In the genomic region with DNA sequence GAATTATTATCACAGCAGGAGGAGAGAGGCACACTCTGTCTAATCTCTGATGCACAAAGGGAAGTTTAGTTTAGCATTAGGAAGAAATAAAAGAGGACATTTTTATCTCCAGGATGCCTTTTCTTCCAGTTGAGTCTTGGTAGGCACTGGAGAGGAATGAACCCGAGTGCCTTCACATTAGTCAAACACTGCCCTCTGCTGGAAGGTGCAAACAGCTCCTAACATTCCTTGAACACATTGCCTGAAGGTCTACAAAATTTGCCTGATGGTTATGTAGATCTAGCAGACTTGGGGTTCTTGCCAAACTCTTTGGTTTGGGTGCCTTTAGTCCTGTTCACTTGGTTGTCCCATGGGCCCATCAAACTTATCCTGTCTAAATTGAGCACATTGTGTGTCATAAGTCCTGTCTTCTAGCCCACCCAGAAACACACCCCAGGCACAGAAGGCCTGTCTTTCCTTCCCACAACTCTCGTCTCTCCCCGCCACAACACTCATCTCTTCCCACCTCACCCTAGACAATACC, we compare ENCODE assay signal across 9 mouse cellular contexts.
DNase-seq lines count a peak whose midpoint lies in the region; ATAC-seq and TF ChIP-seq lines count a peak whose summit lies in the region.
"Had no signal": no experiment of that assay in that cellular context is flagged by ENCODE, and none has a peak within 500 bp of the region (broad histone marks: within the 10 kb centered on the region; RNA-seq: fewer than 3 reads in every experiment).

No protein-coding gene starts in this region.

- no peak overlapping the region for H3K27ac ChIP-seq in hindbrain, postnatal 0 days
- H3K27ac ChIP-seq in hindbrain, embryonic 16.5 days (ENCODE audit: low read depth, low read length), result no peak overlapping the region
- H3K27ac ChIP-seq in midbrain, embryonic 16.5 days (ENCODE audit: low read length), result no peak overlapping the region
- H3K27ac ChIP-seq in hindbrain, embryonic 10.5 days, result no peak overlapping the region
- H3K27ac ChIP-seq: limb, embryonic 12.5 days had no signal

- no peaks in the 10 kb centered on the region for H3K9me3 ChIP-seq in hindbrain, postnatal 0 days (ENCODE audit: low read length)
- H3K9me3 ChIP-seq in hindbrain, embryonic 16.5 days (ENCODE audit: control insufficient read depth, low read length), result no peaks in the 10 kb centered on the region; the same call in 1 of the 2 replicates
- H3K9me3 ChIP-seq in G1E (replicated peaks), result no peaks in the 10 kb centered on the region
- H3K9me3 ChIP-seq in midbrain, embryonic 16.5 days (replicated peaks; ENCODE audit: control insufficient read depth, low read length, poor library complexity, severe bottlenecking), result no peaks in the 10 kb centered on the region
- 0 out of 2 replicates have a peak, but pooled peaks cover 4% of the 10 kb centered on the region for H3K9me3 ChIP-seq in hindbrain, embryonic 10.5 days

- TF ChIP-seq POLR2A in brain, embryonic 14.5 days (IDR thresholded peaks at IDR 0.05; ENCODE audit: borderline replicate concordance, extremely low read depth, insufficient read depth, insufficient read length, poor library complexity, severe bottlenecking), result no peak

- 83% methylated on average over 2 of the region's 3 CpGs for WGBS in hindbrain, postnatal 0 days
- 65% methylated on average over 2 of the region's 3 CpGs for WGBS in hindbrain, embryonic 16.5 days
- 73% methylated on average over 3 of the region's 3 CpGs for WGBS in midbrain, embryonic 16.5 days
- 68% methylated on average over 3 of the region's 3 CpGs for WGBS in hindbrain, embryonic 10.5 days

- no peak for DNase-seq in hindbrain, postnatal 0 days (ENCODE audit: low spot score)
- DNase-seq in G1E (ENCODE audit: low spot score), result no peak
- DNase-seq in brain, embryonic 14.5 days (ENCODE audit: low read depth), result no peak
- peak; percentile 53 to 67 for DNase-seq in lung, adult 18-20 months
- DNase-seq in ovary, postnatal 10 days (ENCODE audit: low spot score), result no peak
- no peak for DNase-seq in hindbrain, embryonic 10.5 days (ENCODE audit: low spot score)

- no peak overlapping the region for H3K9ac ChIP-seq in hindbrain, postnatal 0 days (replicated peaks; ENCODE audit: low read length)
- H3K9ac ChIP-seq in hindbrain, embryonic 16.5 days (ENCODE audit: low read depth, low read length), result no peak overlapping the region
- H3K9ac ChIP-seq in midbrain, embryonic 16.5 days (ENCODE audit: low read depth, low read length), result no peak overlapping the region
- H3K9ac ChIP-seq: limb, embryonic 12.5 days had no signal

- H3K4me1 ChIP-seq in hindbrain, postnatal 0 days (ENCODE audit: insufficient read depth, low read length), result no peaks in the 10 kb centered on the region
- H3K4me1 ChIP-seq in hindbrain, embryonic 16.5 days (ENCODE audit: control insufficient read depth, insufficient read depth, low read depth, low read length), result no peaks in the 10 kb centered on the region
- H3K4me1 ChIP-seq in G1E (ENCODE audit: insufficient read depth, low read depth, low read length), result no peaks in the 10 kb centered on the region
- no peaks in the 10 kb centered on the region for H3K4me1 ChIP-seq in midbrain, embryonic 16.5 days (ENCODE audit: control insufficient read depth, insufficient read depth, low read length)
- 0 out of 2 replicates have a peak, but pooled peaks cover 3% of the 10 kb centered on the region for H3K4me1 ChIP-seq in hindbrain, embryonic 10.5 days (replicated peaks)
- H3K4me1 ChIP-seq: limb, embryonic 12.5 days had no signal

- H3K36me3 ChIP-seq in hindbrain, postnatal 0 days (ENCODE audit: insufficient read depth, low read length), result no peaks in the 10 kb centered on the region
- no peaks in the 10 kb centered on the region for H3K36me3 ChIP-seq in hindbrain, embryonic 16.5 days (ENCODE audit: control insufficient read depth, insufficient read depth, low read length)
- H3K36me3 ChIP-seq in G1E (replicated peaks), result no peaks in the 10 kb centered on the region
- H3K36me3 ChIP-seq in midbrain, embryonic 16.5 days (ENCODE audit: control insufficient read depth, insufficient read depth, low read length), result no peaks in the 10 kb centered on the region
- no peaks in the 10 kb centered on the region for H3K36me3 ChIP-seq in hindbrain, embryonic 10.5 days
- H3K36me3 ChIP-seq: limb, embryonic 12.5 days had no signal

- ATAC-seq in hindbrain, postnatal 0 days, result no peak
- no peak for ATAC-seq in hindbrain, embryonic 16.5 days
- ATAC-seq in G1E (ENCODE audit: extremely low read depth, insufficient number of reproducible peaks, low FRiP score, poor library complexity, severe bottlenecking), result no peak
- no peak for ATAC-seq in midbrain, embryonic 16.5 days

- no peaks in the 10 kb centered on the region for H3K27me3 ChIP-seq in hindbrain, postnatal 0 days (ENCODE audit: insufficient read depth, low read length)
- no peaks in the 10 kb centered on the region for H3K27me3 ChIP-seq in hindbrain, embryonic 16.5 days (replicated peaks; ENCODE audit: control insufficient read depth, insufficient read depth, low read length)
- peaks cover 4% of the 10 kb centered on the region; the same call in 1 of the 2 replicates for H3K27me3 ChIP-seq in G1E (ENCODE audit: insufficient read depth, low read length)
- H3K27me3 ChIP-seq in midbrain, embryonic 16.5 days (ENCODE audit: control insufficient read depth, insufficient read depth, low read depth, low read length), result no peaks in the 10 kb centered on the region
- H3K27me3 ChIP-seq in hindbrain, embryonic 10.5 days (ENCODE audit: insufficient read depth, poor library complexity, severe bottlenecking), result no peaks in the 10 kb centered on the region
- H3K27me3 ChIP-seq: limb, embryonic 12.5 days had no signal

- no peak overlapping the region for H3K4me3 ChIP-seq in hindbrain, postnatal 0 days (ENCODE audit: low read length)
- no peak overlapping the region for H3K4me3 ChIP-seq in hindbrain, embryonic 16.5 days (ENCODE audit: low read length)
- H3K4me3 ChIP-seq in G1E (ENCODE audit: low read depth, low read length), result no peak overlapping the region
- no peak overlapping the region for H3K4me3 ChIP-seq in midbrain, embryonic 16.5 days (ENCODE audit: low read depth, low read length)
- H3K4me3 ChIP-seq in hindbrain, embryonic 10.5 days, result no peak overlapping the region
- H3K4me3 ChIP-seq: limb, embryonic 12.5 days had no signal

- peak; percentile 22; the same call in 1 of the 2 replicates for TF ChIP-seq CTCF in hindbrain, postnatal 0 days (IDR thresholded peaks at IDR 0.05; ENCODE audit: low read depth)
- TF ChIP-seq CTCF in G1E (IDR thresholded peaks at IDR 0.05; ENCODE audit: low read depth, low read length), result 0 out of 2 replicates have a peak, but pooled peaks have one; percentile 12
- peak; percentile 35; the same call in 1 of the 2 replicates for TF ChIP-seq CTCF in brain, embryonic 14.5 days (IDR thresholded peaks at IDR 0.05; ENCODE audit: borderline replicate concordance, extremely low read depth, insufficient read depth, insufficient read length)

- H3K4me2 ChIP-seq in hindbrain, postnatal 0 days (ENCODE audit: low read depth, low read length), result no peak overlapping the region
- no peak overlapping the region for H3K4me2 ChIP-seq in hindbrain, embryonic 16.5 days (ENCODE audit: low read length)
- no peak overlapping the region for H3K4me2 ChIP-seq in midbrain, embryonic 16.5 days (ENCODE audit: low read length)
- H3K4me2 ChIP-seq: limb, embryonic 12.5 days had no signal

Comparison
In these comparisons a context has a peak if more than half of its experiments do, and no peak if none do; other contexts are left out.
1. DNase-seq: peak in lung, adult 18-20 months (2 of 2); none in hindbrain, postnatal 0 days (single experiment), G1E (single experiment), brain, embryonic 14.5 days (single experiment), ovary, postnatal 10 days (single experiment) and hindbrain, embryonic 10.5 days (single experiment).
2. Peak in every context shown above with its lines, with median percentiles within 50 percentile points of each other: CTCF ChIP-seq.